Mouse (Mus musculus): ENCODE results near the gene Pramef6. TPM values are rescaled to one million over a fixed set of nuclear protein-coding genes. Genes with fewer than 3 reads are reported as not detected.
"Not testable (repeated sequence)": the region's sequence is repeated elsewhere in the genome, so short reads cannot be mapped to it uniquely, and the experiment has no call there.

Gene Pramef6
- not detected in 2 replicates for polyA plus RNA-seq (2015; fragmentation: Nextera tagmentation; extraction: Ambion mirVana)

DNA sequence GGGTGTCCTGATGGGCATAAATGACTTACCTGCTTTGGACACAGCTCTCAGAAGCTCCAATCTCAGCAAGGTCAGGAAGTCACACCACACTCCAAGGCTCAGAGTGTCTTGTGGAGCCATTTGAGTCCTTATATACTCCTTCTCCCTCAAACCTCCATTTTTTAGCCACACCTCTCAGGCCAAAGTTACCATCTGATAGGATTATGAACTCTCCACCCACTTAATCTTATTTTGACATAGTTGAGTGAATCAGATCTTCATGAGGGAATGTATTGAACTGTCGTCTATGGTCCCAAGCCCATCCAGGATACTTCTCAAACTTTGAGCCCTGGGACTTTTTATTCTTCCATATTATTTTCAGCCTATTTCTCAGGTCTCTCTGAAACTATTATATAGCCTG, at the start of gene Pramef6:
TSS of gene Pramef6 (minus strand) at position 101 of the 400 bp plus-strand sequence.
- H3K4me1 ChIP-seq; H3K9ac ChIP-seq; H3K4me2 ChIP-seq; H3K27ac ChIP-seq; H3K9me3 ChIP-seq; H3K27me3 ChIP-seq; H3K4me3 ChIP-seq; ATAC-seq (ENCODE audit: insufficient number of reproducible peaks, insufficient read depth, low FRiP score, low TSS enrichment, low read depth); H3K36me3 ChIP-seq: not testable (repeated sequence)
- 85% methylated on average over 1 of the region's 1 CpGs for WGBS

DNA sequence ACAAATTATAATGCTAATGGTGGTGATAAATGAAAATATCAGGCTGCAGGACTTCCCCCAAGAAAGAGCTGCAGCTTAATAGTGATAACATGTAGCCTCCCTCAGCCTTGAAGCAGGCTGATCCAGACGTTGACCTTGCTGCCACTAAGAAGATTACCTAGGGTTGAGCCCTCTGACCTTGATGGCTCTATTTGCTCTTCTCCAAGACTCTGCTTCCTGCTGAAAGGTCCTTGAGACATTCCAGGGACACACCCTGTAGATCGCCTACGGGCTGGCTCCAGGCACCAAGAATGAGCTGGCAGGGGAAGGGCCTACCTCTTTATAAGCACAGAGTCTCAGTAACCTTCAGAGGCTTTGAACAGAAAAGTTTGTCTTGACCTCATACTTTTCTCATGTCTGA, 5.8 kb downstream of the Pramef6 start:
- H3K4me1 ChIP-seq; H3K4me2 ChIP-seq; H3K36me3 ChIP-seq; H3K9ac ChIP-seq; ATAC-seq (ENCODE audit: insufficient number of reproducible peaks, insufficient read depth, low FRiP score, low TSS enrichment, low read depth); H3K27me3 ChIP-seq; H3K27ac ChIP-seq; H3K4me3 ChIP-seq: not testable (repeated sequence)
- WGBS, result 74% methylated on average over 3 of the region's 3 CpGs
- H3K9me3 ChIP-seq, result peaks cover 11% of the 10 kb centered on the region

DNA sequence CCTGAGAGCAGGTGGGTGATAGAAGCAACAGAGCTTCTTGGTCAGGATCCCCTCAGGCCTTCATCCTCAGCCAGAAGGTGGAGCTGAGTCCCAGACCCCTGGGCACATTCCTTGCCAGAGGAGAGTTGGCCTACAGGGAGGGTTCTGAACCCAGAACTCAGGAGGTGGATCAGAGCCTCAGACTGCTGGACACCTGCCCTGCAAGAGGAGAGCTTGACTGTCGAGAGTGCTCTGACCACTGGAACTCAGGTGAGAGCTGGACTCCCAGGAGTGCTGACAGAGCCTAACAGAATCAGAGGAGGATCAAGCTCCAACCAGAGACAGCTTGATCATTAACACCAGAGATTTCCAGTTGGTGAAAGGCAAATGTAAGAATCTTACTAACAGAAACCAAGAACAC, 17.8 kb downstream of the Pramef6 start:
- H3K4me3 ChIP-seq; H3K4me2 ChIP-seq; H3K27ac ChIP-seq; H3K4me1 ChIP-seq; H3K27me3 ChIP-seq; H3K9ac ChIP-seq; H3K36me3 ChIP-seq; ATAC-seq (ENCODE audit: insufficient number of reproducible peaks, insufficient read depth, low FRiP score, low TSS enrichment, low read depth): not testable (repeated sequence)
- H3K9me3 ChIP-seq, result peaks cover 29% of the 10 kb centered on the region
- WGBS, result 71% methylated on average over 1 of the region's 1 CpGs

DNA sequence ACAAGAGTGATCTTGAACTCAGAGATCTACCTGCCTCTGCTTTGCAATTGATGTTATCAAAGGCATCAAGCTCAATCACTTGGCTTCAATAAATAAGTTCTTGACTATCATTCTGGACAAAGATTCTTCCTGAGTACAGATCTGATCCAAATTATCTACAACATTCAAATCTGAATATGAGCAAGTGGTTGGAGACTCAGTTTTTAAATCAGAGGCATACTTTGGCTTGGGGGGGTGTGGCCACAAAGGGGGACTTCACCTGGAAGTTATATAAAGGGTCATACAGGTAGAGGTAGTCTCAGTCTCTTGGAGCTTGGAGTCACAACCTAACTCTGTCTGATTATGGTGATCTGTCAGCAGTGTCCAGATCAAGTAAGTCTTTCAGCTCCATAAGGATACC, 54.0 kb downstream of the Pramef6 start, which contains the start of gene Gm13103:
TSS of gene Gm13103 (plus strand) at position 301 of the 400 bp plus-strand sequence.
- H3K4me2 ChIP-seq; H3K9ac ChIP-seq; H3K27me3 ChIP-seq; H3K4me1 ChIP-seq; H3K36me3 ChIP-seq; H3K27ac ChIP-seq; H3K4me3 ChIP-seq; ATAC-seq (ENCODE audit: insufficient number of reproducible peaks, insufficient read depth, low FRiP score, low TSS enrichment, low read depth): not testable (repeated sequence)
- peaks cover 16% of the 10 kb centered on the region for H3K9me3 ChIP-seq

Other genes starting within 250 kb of the Pramef6 start
- not detected in 2 replicates for gene Gm13088, start 243.1 kb downstream of the Pramef6 start, polyA plus RNA-seq (2015; fragmentation: Nextera tagmentation; extraction: Ambion mirVana)
- gene Gm13089, start 197.7 kb downstream of the Pramef6 start, polyA plus RNA-seq (2015; fragmentation: Nextera tagmentation; extraction: Ambion mirVana), result not detected in 2 replicates
- gene Gm13078, start 180.9 kb downstream of the Pramef6 start, polyA plus RNA-seq (2015; fragmentation: Nextera tagmentation; extraction: Ambion mirVana), result not detected in 2 replicates
- gene Gm13023, start 111.0 kb downstream of the Pramef6 start, polyA plus RNA-seq (2015; fragmentation: Nextera tagmentation; extraction: Ambion mirVana), result not detected in 2 replicates
- not detected in 2 replicates for gene Gm13084, start 84.3 kb downstream of the Pramef6 start, polyA plus RNA-seq (2015; fragmentation: Nextera tagmentation; extraction: Ambion mirVana)
- not detected in 2 replicates for gene Gm13103, start 53.9 kb downstream of the Pramef6 start, polyA plus RNA-seq (2015; fragmentation: Nextera tagmentation; extraction: Ambion mirVana)
- not detected in 2 replicates for gene Pramef25, start 50.6 kb upstream of the Pramef6 start, polyA plus RNA-seq (2015; fragmentation: Nextera tagmentation; extraction: Ambion mirVana)
- gene Gm13101, start 66.6 kb upstream of the Pramef6 start, polyA plus RNA-seq (2015; fragmentation: Nextera tagmentation; extraction: Ambion mirVana), result not detected in 2 replicates
- gene Pramef17, start 94.0 kb upstream of the Pramef6 start, polyA plus RNA-seq (2015; fragmentation: Nextera tagmentation; extraction: Ambion mirVana), result not detected in 2 replicates
- gene Pramel4, start 158.7 kb upstream of the Pramef6 start, polyA plus RNA-seq (2015; fragmentation: Nextera tagmentation; extraction: Ambion mirVana), result not detected in 2 replicates
- not detected in 2 replicates for gene Gm13102, start 206.1 kb upstream of the Pramef6 start, polyA plus RNA-seq (2015; fragmentation: Nextera tagmentation; extraction: Ambion mirVana)

Measured in embryonic facial prominence, embryonic 13.5 days (tissue).